Mouse (Mus musculus) ES-Bruce4 (cell line): Measurements from ENCODE around the gene Dock9. TPM values are rescaled to one million over a fixed set of nuclear protein-coding genes. Genes with fewer than 3 reads are reported as not detected.
A peak's percentile ranks its signal among the peaks of the same experiment; 100 is the strongest.

Experiments
- H3K27ac ChIP-seq: 2 replicates; pipeline ENCODE4 v1.5.1; 2012; ENCODE audit warnings: low read length, inconsistent platforms; ENCODE audit not compliant: insufficient read depth
- H3K27me3 ChIP-seq: 2 replicates; pipeline ENCODE4 v1.6.1; 2012; ENCODE audit warnings: mild to moderate bottlenecking, low read length, inconsistent platforms; ENCODE audit not compliant: control insufficient read depth, poor library complexity, insufficient read depth, severe bottlenecking
- H3K36me3 ChIP-seq: 2 replicates; pipeline ENCODE4 v1.6.1; 2012; ENCODE audit warnings: inconsistent platforms, mild to moderate bottlenecking, low read length, moderate library complexity; ENCODE audit not compliant: control insufficient read depth, poor library complexity, insufficient read depth, severe bottlenecking
- H3K4me1 ChIP-seq: one replicate; pipeline ENCODE4 v1.8.1; 2011; ENCODE audit warnings: low read length; ENCODE audit not compliant: control insufficient read depth, insufficient read depth
- H3K4me3 ChIP-seq: 2 replicates; pipeline ENCODE4 v1.5.1; 2011; ENCODE audit warnings: low read depth, mild to moderate bottlenecking, low read length
- H3K9ac ChIP-seq: 2 replicates; pipeline ENCODE4 v1.6.1; 2012; ENCODE audit warnings: low read depth, mild to moderate bottlenecking, inconsistent platforms; ENCODE audit not compliant: poor library complexity, severe bottlenecking
- H3K9me3 ChIP-seq: replicated peaks from 2 replicates; pipeline ENCODE4 v1.6.1; 2012; ENCODE audit warnings: mild to moderate bottlenecking, low read length, inconsistent platforms; ENCODE audit not compliant: control insufficient read depth, poor library complexity, insufficient read depth, severe bottlenecking
- CTCF ChIP-seq: IDR thresholded peaks from one replicate; pipeline ENCODE4 v1.8.1; 2011; ENCODE audit warnings: low read depth, low read length
- EP300 ChIP-seq: IDR thresholded peaks from 2 replicates; pipeline ENCODE4 v1.6.1; 2011; ENCODE audit warnings: low read depth, low read length; ENCODE audit not compliant: insufficient read depth
- POLR2A ChIP-seq: IDR thresholded peaks from one replicate; pipeline ENCODE4 v1.8.1; 2011; ENCODE audit warnings: low read length; ENCODE audit not compliant: insufficient read depth
- polyA plus RNA-seq: library from polyadenylated mRNA; stranded (reverse); fragments of >200 nt; gene quantifications from 2 replicates; pipeline ENCODE4 v1.2.4, GENCODE M21; 2011; ENCODE audit warnings: low read depth; ENCODE audit not compliant: missing spikeins, insufficient read depth, insufficient read length

Dock9 gene
- polyA plus RNA-seq, result 21.0 and 21.1 TPM in 2 replicates

DNA sequence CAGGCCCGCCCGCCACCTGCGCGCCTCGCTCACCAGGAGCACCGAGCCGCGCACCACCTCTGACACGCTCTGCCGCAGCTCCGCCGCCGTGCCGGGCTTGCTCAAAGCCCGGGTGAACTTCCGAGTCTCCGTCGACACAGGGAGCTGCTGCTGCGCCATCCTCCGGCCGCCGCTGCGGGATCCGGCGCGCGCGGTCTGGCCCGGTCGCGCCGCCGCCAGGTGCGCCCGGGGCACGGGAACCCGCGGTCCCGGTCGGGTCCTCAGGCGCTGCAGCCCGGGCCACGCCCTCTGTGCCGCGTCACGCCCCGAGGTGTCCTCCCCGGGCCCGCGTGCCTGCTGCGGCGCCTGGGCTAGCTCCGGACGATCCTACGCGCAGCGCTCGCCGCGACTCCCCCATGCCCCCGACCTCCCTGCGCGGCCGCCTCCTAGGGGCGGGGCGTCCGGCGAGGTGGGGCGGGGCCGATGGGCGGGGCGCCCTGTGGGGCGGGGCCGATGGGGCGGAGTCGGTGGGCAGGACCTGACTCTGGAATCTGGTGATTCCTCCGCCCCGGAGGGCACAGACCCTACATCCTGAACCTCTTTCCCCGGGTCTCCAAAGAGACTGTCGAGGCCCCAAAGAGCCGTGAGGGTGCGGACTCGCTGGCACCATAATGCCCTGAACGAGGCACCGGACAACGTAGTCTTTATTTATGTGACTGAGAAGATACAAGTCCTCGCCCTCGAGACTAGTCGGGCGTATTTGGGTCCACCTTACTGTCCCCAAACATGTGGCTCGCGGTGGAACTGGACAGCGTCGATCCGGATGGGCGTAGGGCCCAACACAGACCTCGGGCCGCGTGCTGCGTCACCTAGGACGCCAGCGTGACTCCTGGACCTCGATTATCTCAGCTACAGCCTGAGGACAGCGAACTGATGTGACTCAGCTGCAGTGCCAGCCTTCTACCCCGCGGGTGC lies at the start of gene Dock9:
Gene Dock9, minus strand, starts transcription at position 381 of the 954 bp plus-strand sequence.
- TF ChIP-seq POLR2A, result no peak
- TF ChIP-seq CTCF, result no peak
- TF ChIP-seq EP300, result no peak
- peak within 1 kb of the TSS; percentile 50 for H3K27ac ChIP-seq
- peak within 1 kb of the TSS; percentile 93 for H3K4me3 ChIP-seq
- H3K4me1 ChIP-seq, result no peaks in the 10 kb centered on the region
- H3K9me3 ChIP-seq, result no peaks in the 10 kb centered on the region
- H3K27me3 ChIP-seq, result no peaks in the 10 kb centered on the region
- H3K9ac ChIP-seq, result peak within 1 kb of the TSS; percentile 70
- no peaks in the 10 kb centered on the region for H3K36me3 ChIP-seq

DNA sequence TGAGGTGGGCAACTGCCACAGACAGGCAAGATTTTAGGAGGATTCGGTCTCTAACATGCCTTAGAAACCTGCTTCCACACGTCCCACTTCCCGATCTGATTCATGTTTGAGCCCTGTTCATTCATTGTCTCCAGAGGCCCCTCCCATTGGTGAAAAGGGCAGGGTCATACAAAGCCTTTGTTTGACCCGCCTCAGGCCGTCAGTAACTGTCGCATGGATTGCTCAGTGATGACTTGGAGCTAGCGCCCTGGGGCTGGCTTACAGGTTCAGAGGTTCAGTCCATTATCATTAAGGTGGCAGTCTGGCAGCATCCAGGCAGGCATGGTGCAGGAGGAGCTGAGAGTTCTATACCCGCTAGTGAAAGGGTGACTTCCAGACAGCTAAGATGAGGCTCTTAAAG lies 46.8 kb upstream of the Dock9 start:
- Histone ChIP-seq H3K4me1 (peaks cover 2% of the 10 kb centered on the region), H3K9ac (no peak overlapping the region; the same call in 1 of the 2 replicates), H3K9me3 (no peaks in the 10 kb centered on the region; the same call in 1 of the 2 replicates), H3K36me3 (no peaks in the 10 kb centered on the region), H3K4me3 (no peak overlapping the region), H3K27ac (no peak overlapping the region), H3K27me3 (no peaks in the 10 kb centered on the region)
- TF ChIP-seq EP300 (0 out of 2 replicates have a peak, but pooled peaks have one; percentile 16), POLR2A (no peak), CTCF (no peak)

DNA sequence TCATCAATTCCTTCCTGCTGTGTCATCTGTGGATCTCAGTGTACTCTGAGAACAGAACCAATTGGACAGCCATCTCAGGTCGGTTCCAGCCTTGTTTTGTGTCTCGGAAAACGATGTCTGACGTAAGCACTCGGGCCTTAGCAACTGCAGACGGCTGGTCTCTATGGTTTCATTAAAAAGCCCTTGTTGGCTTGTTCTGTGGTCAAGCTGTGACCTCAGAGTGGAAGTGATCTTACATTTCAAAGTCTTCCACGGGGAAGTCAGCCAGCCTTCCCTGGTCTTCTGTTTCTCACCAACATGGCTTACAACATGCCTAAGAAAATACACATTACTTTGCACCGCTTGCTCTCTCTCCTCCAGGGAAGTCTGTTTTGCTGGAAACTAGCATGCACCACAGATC lies 42.6 kb upstream of the Dock9 start:
- peaks cover 2% of the 10 kb centered on the region for H3K4me1 ChIP-seq
- peaks cover 27% of the 10 kb centered on the region for H3K9me3 ChIP-seq
- no peak overlapping the region for H3K9ac ChIP-seq
- H3K27me3 ChIP-seq, result no peaks in the 10 kb centered on the region
- no peak overlapping the region for H3K4me3 ChIP-seq
- no peak for TF ChIP-seq CTCF
- no peak for TF ChIP-seq POLR2A
- no peak for TF ChIP-seq EP300
- H3K36me3 ChIP-seq, result no peaks in the 10 kb centered on the region
- no peak overlapping the region for H3K27ac ChIP-seq

- Histone ChIP-seq H3K9me3 (peaks cover 41% of the 10 kb centered on the region), H3K4me3 (no peak overlapping the region), H3K9ac (no peak overlapping the region), H3K36me3 (no peaks in the 10 kb centered on the region), H3K27ac (no peak overlapping the region), H3K4me1 (no peaks in the 10 kb centered on the region), H3K27me3 (no peaks in the 10 kb centered on the region)
- TF ChIP-seq CTCF (no peak), POLR2A (no peak), EP300 (no peak)
Measured at GRCm38 (mm10) chr14:121838161-121838560, 40.5 kb upstream of the Dock9 start.

GRCm38 (mm10) chr14:121833001-121833520 lies 35.4 kb upstream of the Dock9 start:
- H3K27me3 ChIP-seq, result no peaks in the 10 kb centered on the region

More at GRCm38 (mm10) chr14:121833001-121833520, 35.4 kb upstream of the Dock9 start:
- no peak overlapping the region for H3K9ac ChIP-seq
- H3K4me1 ChIP-seq, result no peaks in the 10 kb centered on the region
- TF ChIP-seq CTCF (no peak), EP300 (no peak), POLR2A (no peak)
- peaks cover 35% of the 10 kb centered on the region for H3K9me3 ChIP-seq
- no peaks in the 10 kb centered on the region for H3K36me3 ChIP-seq
- no peak overlapping the region for H3K27ac ChIP-seq
- no peak overlapping the region for H3K4me3 ChIP-seq
